Mouse (Mus musculus) monocyte, adult 2 months (primary cell): ENCODE results near the gene Nisch.
A peak's percentile ranks its signal among the peaks of the same experiment; 100 is the strongest.

Experiments used
- DNase-seq, 2 experiments: peaks; one replicate each; pipeline ENCODE4 v3.0.0; 2022; ENCODE audit warnings: low spot score in 2 of 2, low read depth in 1 of 2

The Nisch gene

DNA sequence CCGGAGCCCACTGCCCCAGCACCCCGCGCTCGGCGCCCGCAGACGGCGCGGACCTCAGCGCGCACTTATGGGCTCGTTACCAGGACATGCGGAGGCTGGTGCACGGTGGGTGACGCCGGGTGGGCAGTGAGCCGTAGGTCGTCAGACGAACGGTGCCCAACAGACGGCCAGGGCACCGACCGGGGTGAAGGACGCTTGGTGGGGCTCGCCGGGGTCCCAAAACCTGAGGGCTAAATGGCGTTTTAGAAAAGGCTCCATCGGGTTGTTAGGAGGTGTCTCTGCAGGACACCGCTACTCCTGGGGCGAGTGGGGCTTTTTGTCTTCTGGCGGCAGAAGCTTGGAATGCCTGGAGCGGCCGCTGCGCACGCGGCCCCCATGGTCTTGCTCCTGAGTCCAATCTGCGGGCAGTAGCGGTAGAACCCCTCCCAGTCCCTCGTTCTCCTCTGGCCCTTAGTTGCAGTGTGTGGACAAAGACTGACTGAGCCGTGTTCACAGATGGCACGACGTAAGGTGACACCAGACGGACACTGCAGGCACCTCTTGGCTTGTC is 85.4 kb downstream of the Nisch start:
- DNase-seq = no peak

DNA sequence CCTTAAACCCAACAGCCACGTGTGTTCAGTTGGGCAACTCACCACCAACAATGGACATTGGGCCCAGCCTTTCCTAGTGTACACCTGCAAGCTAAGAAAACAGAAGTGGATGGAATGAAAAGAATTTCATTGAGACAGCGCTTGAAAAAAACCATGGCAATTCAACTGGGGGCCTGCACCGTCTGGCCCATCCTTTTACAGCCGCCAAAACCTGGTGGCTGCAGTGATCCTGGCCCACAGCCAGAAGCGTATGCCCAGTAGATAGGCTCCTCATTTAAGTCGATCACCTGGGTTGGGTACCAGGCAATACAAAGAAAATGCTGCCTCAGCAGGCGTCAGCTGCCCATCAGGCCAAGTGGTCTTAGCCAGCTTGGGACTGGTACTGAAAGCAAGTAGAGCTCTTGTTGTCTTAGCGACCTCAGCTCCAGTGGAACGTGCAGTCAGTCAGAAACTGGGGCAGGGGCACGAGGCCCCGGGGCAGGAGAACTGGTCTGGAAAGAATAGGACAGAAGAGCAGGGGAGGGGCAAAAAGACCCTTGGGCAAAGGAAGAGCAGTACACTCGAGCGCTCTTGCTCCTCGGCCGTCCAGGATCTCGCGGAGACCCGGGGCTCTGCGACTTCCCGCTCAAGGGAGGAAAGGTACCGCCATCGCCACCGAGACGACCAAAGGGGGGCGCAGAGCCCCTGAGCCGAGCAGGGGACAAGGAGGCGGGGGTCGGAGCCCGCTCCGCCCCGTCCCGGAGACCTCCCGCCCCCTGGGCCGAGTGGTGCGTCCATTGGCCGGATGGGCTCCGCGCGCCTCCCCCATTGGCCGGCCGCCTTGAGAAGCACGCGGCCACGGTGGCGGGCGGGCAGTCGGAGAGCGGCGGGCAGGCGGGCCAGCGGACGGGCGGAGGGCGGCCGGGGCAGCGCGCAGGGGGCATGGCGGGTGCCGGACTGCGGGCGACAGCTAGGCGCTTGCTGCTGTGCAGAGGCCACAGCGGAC is 86.2 kb downstream of the Nisch start, which contains the start of gene Nt5dc2:
TSS of gene Nt5dc2 (plus strand) at position 818 of the 985 bp plus-strand sequence.
- peak; percentile 14 to 51 for DNase-seq

DNA sequence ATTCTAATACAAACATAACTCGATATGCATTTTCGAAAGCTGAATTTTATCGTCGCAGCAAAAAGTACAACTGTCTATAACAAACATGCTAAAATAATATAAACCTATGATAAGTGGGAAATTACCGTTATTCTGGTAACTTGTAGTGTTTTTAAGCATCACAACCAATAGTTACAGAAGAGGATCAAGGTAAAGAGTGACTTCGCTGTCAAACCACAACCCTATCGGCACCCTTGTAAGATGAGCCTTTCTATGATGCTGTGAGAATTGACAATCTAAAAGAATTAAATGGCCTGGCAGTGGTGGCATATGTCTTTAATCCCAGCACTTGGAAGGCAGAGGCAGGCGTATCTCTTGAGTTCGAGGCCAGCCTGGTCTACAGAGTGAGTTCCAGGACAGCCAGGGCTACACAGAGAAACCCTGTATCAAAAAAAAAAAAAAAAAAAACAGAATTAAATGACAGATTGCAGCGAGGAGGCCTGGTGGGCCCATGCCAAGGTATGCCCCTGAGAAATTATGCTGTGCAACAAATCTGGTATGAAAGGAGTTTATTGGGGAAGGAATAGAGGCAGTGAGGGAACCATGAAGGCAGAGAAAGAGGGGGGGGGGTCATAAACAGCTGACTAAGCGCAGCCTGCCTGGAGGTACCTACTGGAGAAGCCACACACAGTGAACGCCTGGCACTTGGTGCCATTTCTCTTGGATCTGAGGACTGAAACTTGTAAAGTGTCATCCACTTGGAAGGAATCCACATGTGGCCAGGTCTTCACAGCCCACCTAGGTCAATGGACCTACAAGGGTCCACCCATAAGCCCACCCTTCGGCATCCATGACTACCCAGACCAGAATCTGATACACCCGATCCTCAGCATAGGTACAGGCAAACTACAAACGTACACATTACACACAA is 87.2 kb downstream of the Nisch start:
- no peak for DNase-seq

DNA sequence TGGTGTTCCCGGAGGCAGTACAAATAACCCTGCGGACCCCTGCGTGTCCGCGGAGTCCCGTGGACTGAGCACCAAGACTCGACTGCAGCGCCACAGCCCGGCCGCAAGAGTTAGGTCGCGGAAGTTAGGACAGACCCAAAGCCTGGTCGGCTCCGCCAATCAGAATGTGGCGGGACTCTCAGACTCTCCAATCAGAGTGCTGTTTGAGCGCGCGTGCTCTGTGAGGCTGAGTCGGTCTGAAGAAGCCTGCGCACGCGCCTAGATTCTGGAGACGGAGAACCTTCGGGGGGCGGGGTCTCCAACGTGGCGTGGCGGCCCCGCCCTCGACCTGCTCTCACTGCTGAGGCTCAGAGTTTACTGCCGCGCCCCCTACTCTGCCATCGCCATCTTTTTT is 87.9 kb downstream of the Nisch start, which contains the start of gene Smim4:
TSS of gene Smim4 (minus strand) at position 131 of the 394 bp plus-strand sequence.
- peak; percentile 88 to 91 for DNase-seq

DNA sequence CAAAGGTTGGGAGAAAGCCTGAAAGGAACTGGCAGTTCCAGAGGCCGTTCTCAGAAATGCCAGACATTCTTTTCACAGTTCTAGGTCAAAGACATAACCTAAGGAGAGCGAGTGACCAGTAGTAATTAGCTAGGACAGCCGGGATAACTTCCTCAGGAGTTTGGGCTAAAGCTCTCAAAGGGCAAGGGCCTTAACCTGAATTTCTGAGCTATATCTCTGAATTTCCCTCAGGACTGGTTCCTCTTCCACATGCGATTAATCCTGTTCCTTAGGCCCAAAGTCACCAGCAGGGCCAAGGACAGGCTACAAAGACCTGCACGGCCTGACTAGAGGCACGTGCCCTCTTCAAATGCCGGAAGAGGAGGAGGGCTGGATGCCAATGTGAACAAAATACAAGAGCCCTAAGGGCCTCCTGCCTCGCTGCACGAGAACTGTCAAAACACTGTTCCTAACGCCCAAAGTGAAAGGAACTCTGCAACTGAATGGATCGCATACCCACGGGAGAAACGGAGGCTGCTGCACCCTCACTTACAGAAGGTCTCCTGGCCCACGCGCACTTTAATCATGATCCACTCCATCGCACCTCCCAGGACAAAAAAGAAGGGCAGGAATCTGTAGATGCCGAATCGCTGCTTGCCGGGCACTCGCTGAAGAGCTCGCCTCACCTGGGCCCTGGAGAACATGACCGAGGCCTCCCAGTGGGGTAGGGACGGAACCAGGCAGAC is 88.5 kb downstream of the Nisch start:
- DNase-seq = peak; percentile 12 to 49

DNA sequence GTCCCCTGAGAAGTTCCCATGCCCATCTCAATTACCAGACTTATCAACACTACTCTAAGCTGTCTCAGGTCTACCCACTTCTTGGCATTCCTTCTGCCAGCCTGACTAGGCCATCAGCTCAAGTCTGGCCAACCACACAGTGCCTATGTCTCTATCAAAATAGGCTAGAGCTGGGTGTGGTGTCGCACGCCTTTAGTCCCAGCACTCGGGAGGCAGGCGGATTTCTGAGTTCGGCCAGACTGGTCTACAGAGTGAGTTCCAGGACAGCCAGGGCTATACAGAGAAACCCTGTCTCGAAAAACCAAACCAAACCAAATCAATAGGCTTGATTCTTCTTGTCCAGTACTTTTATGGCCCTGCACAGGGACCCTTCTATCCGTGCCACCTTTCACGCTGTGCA is 89.9 kb downstream of the Nisch start:
- no peak for DNase-seq

DNA sequence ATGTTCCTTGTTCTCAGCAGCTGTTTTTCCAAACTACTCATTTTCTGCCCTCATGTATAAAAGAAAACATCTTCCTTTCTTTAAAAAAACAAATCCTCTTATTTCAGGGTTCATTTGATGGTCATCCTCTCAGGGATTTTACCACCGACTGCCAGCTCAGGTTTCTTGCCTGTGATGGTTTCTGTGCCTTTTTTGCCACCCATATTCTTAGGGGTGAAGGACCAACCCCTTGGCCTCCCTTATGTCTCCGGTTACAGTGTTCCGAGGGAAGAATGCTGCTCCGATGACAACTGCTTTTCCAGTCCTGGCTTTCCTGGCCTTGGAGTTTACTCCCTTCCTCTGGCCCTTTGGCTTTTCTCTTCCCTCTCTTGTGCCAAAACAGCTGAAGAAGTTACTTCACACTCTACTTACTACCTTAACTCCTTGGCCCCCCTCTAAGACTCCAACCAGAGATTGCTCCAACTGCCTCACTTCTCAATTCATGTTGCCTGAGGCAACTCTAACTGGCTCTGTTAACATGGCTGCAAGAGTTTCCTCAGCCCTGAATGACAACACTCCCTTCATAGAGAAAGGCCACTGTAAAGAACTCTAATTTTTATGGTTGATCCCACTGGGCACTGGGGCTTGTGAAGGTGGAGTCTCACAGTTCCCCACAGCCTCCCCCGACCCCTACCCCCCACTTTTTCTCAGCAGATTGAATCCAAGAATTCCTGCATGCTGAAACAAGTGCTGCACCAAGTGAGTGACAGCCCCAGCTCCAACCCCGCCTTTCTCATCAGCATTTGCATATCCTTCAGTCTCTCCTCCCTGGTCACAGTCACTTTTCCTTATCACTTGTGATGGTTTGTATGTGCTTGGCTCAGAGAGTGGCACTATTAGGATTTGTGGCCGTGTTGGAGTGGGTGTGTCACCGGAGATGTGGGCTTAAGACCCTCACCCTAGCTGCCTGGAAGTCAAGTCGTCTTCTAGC is 91.4 kb downstream of the Nisch start:
- DNase-seq = no peak
